Mouse (Mus musculus): ENCODE measurements around the gene Aspdh.

The Aspdh gene

DNA sequence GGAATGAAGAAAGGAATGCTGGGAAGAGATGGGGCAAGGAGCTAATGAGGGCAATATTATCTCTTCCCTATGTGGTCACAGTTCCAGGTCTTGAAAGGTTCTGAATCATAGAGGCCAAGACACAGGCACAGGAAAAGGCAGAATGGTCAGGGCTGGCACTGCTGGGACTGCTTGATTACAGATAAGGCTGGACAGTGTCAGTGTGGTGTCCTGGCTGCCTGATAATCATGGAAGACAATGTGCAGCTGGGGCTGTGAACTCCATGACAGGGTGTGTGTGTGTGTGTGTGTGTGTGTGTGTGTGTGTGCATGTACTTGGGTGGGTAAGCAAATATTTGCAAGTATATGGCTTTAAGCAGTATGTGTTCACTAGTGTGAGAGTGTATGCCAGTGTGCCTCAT lies 42.3 kb downstream of the Aspdh start:
- no peak for DNase-seq
